Mouse (Mus musculus) brain, embryonic 14.5 days (tissue): ENCODE measurements around the gene G0s2.
"Not testable (repeated sequence)": the region's sequence is repeated elsewhere in the genome, so short reads cannot be mapped to it uniquely, and the experiment has no call there.

ENCODE experiments used
- CTCF ChIP-seq: fragments of 200-500 bp; IDR thresholded peaks from 2 replicates; pipeline ENCODE4 v1.5.1; 2012; ENCODE audit warnings: inconsistent platforms, mild to moderate bottlenecking, moderate library complexity, borderline replicate concordance; ENCODE audit not compliant: insufficient read depth, insufficient read length; ENCODE audit errors: extremely low read depth
- POLR2A ChIP-seq: fragments of 200-500 bp; IDR thresholded peaks from 2 replicates; pipeline ENCODE4 v1.6.1; 2012; ENCODE audit warnings: mild to moderate bottlenecking, inconsistent platforms, borderline replicate concordance; ENCODE audit not compliant: poor library complexity, insufficient read depth, insufficient read length, severe bottlenecking; ENCODE audit errors: extremely low read depth

GRCm38 (mm10) chr1:193253895-193254294 is 19.1 kb downstream of the G0s2 start:
- TF ChIP-seq CTCF, POLR2A: not testable (repeated sequence)
